Comparison of ENCODE assay signal across 8 mouse cellular contexts in genomic region chrX:99402841-99403520, GRCm38 (mm10).
A peak's percentile ranks its signal among the peaks of the same experiment; 100 is the strongest.
DNase-seq lines count a peak whose midpoint lies in the region.

No protein-coding gene starts in this region.

- DNase-seq in gastrocnemius, postnatal 10 days: peak; percentile 34
- no peak for DNase-seq in gastrocnemius, postnatal 4 days (ENCODE audit: low spot score in 2 of 2)
- DNase-seq in right cerebral cortex, postnatal 4 days: peak; percentile 28
- no peak for DNase-seq in right cerebral cortex, postnatal 36 days (ENCODE audit: low spot score in 2 of 2)
- DNase-seq in cerebellum, postnatal 36 days: peak; percentile 28 to 34
- DNase-seq in lung, postnatal 10 days: peak; percentile 48
- no peak for DNase-seq in urinary bladder, postnatal 14 days (ENCODE audit: low spot score)
- no peak for DNase-seq in right cerebral cortex, adult 18-20 months

Comparison
In these comparisons a context has a peak if more than half of its experiments do, and no peak if none do; other contexts are left out.
1. DNase-seq: peak in gastrocnemius, postnatal 10 days (single experiment), right cerebral cortex, postnatal 4 days (single experiment), cerebellum, postnatal 36 days (2 of 2) and lung, postnatal 10 days (single experiment); none in gastrocnemius, postnatal 4 days (0 of 2), right cerebral cortex, postnatal 36 days (0 of 2), urinary bladder, postnatal 14 days (single experiment) and right cerebral cortex, adult 18-20 months (single experiment).